Mouse (Mus musculus) urinary bladder, adult 18-20 months (tissue): Measurements from ENCODE around the gene Gpbar1.
A peak's percentile ranks its signal among the peaks of the same experiment; 100 is the strongest.
"Not testable (repeated sequence)": the region's sequence is repeated elsewhere in the genome, so short reads cannot be mapped to it uniquely, and the experiment has no call there.

ENCODE experiments used
- DNase-seq, 2 experiments: peaks; one replicate each; pipeline ENCODE4 v3.0.0; 2022; ENCODE audit warnings: low spot score in 2 of 2, mixed read lengths in 2 of 2

The Gpbar1 gene

GRCm38 (mm10) chr1:74277883-74278537 lies 340 bp upstream of the Gpbar1 start:
- no peak for DNase-seq

GRCm38 (mm10) chr1:74278988-74279387 lies 638 bp downstream of the Gpbar1 start:
- DNase-seq: no peak

GRCm38 (mm10) chr1:74280591-74281325 lies 2.4 kb downstream of the Gpbar1 start:
- DNase-seq: no peak

GRCm38 (mm10) chr1:74281372-74281771 lies 3.0 kb downstream of the Gpbar1 start:
- DNase-seq: no peak

- no peak for DNase-seq
Observed at GRCm38 (mm10) chr1:74281886-74282285, 3.5 kb downstream of the Gpbar1 start.

GRCm38 (mm10) chr1:74282896-74283625 lies 4.7 kb downstream of the Gpbar1 start:
- DNase-seq: no peak

DNA sequence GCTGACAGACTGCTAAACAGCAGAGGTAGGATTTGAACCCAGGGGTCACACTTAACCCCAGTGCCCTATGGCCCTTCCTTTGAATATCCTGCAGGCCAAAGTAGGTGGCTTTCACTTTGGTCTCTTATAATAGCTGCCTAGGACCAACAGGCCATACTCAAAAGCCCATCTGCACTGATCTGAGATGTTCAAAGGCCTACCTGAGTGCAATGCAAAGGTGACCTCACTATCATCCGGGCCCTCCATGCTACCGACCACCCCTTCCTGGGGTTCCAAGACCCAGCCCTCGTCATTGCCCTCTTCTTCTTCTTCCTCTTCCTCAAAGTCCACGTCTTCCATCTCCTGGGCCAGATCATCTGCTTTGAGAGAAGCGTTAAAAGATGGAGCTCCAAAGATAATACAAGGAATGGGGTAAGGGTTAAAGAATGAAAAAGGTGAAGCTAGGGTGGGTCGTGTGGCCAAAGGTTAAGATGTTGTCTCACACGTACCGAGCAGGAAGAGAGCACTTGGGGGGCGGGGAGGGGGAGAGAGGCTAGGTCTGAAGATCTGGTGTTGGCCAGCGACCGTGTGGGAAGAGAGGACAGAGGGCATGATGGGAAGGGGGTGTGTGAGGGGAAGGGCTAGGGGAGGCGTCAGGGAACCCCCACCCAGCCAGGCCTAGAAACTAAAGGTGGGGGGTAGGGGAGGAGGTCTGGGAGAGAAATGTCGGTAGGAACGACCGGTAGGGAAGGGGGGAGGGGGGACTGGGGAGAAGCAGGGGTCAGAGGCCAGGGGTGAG lies 5.5 kb downstream of the Gpbar1 start:
- peak in 1 of 2 experiments; percentile 50 for DNase-seq

DNA sequence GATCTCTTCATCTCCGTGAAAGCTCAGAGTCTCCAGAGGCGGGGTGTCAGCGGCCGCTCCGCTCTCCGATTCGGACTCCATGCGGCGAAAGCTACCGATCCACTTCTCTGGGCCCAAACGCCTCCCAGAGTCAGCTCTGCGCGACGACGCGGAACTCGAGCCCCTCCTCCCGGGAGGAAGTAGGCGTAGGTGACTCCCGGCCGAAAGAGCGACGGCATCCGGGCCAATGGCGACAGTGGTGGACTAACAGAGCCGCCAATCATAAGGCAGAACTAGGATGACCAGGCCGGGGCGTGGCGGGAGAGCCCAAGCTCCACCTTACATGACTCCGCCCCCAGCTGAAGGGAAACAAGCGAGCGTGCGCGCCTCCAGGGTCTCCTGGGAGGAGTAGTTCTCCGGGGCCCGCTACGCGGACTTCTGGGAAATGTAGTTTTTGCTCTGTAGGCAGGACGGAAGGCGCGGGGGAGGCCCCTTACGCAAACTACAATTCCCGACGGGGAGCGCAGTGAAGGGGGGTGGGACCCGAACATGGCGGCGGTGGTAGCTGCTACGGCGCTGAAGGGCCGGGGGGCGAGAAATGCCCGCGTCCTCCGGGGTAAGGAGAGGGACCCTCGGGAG lies 6.3 kb downstream of the Gpbar1 start, which contains the start of the genes Aamp and Pnkd:
TSS of gene Aamp (minus strand) at position 196 of the 618 bp plus-strand sequence.
TSS of gene Pnkd (plus strand) at position 388 of the 618 bp plus-strand sequence.
- peak; percentile 99 to 100 for DNase-seq

DNA sequence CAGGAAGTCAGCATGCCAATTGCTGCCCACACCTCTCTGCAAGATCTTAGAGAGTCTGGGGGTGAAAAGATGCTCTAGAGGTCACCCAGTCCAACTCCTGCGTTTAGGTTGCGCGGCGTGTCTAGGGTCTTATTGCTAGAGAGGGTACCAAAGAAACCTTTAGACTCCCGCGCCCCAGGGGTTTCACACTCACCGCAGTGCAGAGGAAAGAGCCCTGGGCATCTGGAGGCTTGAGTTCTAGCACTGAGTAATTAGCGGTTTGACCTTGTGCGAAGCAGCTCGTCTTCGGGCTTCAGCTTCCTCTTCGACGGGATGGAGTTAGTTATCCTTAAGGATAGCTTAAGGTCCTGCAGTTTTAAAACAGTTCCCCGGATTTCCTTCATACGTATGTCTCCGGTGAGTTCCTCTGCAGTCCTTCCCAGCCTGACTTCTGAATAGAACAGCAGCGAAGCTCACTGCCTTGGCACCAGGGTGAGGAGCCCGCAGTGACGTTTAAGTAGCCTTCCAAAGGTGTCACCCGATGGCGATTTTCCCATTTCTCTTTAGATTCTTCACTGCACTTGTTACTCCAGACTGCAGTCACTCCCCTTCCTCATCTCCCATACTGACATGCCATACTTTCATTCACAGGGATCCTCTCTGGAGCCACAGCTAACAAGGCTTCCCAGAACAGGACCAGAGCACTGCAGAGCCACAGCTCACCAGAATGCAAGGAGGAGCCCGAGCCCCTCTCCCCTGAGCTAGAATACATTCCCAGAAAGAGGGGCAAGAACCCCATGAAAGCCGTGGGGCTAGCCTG lies 7.1 kb downstream of the Gpbar1 start:
- no peak for DNase-seq

DNA sequence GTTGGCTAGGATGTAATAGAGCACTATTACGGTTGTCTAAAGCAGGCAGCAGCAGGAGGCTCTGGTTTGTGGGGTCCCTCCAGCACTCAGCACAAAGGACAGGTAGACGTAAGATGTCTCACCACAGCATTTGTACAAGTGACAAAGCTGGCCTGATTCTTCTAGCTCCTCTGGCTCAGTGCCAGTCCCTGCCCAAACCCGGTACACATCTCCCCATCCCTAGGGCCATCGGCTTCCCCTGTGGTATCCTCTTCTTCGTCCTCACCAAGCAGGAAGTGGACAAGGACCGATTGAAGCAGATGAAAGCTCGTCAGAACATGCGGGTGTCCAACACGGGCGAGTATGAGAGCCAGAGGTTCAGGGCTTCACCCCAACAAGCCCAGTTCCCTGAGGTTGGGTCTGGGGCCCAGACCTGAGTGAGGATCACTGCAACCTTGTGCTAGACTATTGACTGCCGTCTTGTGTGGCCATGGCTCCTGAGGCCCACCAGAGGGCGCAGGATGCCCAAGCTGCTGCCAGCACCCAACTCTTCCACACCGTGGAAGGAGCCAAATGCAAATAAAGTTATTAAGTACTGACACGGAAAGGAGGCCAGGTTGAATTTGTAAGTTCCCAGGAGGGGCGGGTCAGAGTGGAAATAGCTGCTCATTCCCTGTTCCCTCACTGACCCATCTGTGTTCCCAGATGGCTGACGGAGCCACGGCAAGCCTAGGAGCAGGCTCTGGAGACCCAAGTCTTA lies 8.7 kb downstream of the Gpbar1 start:
- not testable (repeated sequence) for DNase-seq

GRCm38 (mm10) chr1:74288327-74288726 lies 10.0 kb downstream of the Gpbar1 start:
- DNase-seq: no peak

- DNase-seq: no peak
Observed at GRCm38 (mm10) chr1:74289248-74289647, 10.9 kb downstream of the Gpbar1 start.

GRCm38 (mm10) chr1:74289740-74290139 lies 11.4 kb downstream of the Gpbar1 start:
- no peak for DNase-seq

- DNase-seq: no peak
Observed at GRCm38 (mm10) chr1:74290141-74290540, 11.8 kb downstream of the Gpbar1 start.

DNA sequence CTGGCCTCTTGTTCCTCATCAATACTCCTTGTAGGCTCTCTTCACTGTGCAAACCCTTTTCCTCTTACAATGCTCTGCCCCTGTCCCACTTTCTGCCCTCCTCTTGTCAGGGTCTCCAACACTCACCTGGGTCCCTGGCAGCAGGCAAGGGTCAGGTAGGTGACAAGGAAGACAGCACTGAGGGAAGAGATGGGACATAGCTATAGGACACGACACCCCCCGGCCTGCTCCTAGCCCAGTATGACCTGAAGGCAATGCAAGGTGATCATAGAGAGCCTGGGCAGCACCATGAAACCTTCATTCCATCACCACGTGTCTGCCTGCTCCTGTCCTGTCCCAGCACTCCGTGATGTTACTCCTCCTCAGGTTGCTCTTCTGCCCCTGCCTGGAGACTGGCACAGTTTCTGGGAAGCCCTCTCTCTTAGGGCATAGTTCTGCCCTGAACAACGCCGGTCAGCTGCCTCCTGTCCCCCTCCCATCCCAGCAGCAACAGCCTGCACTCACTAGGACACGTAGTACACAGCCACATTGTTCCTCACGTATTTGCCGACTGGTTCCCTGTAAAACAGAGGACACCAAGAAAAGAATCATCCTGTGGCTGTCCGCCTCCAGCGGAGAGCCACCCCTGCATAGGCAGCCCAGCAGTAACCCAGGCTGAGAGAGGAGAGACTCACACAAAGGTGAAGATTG lies 14.1 kb downstream of the Gpbar1 start:
- no peak for DNase-seq

DNA sequence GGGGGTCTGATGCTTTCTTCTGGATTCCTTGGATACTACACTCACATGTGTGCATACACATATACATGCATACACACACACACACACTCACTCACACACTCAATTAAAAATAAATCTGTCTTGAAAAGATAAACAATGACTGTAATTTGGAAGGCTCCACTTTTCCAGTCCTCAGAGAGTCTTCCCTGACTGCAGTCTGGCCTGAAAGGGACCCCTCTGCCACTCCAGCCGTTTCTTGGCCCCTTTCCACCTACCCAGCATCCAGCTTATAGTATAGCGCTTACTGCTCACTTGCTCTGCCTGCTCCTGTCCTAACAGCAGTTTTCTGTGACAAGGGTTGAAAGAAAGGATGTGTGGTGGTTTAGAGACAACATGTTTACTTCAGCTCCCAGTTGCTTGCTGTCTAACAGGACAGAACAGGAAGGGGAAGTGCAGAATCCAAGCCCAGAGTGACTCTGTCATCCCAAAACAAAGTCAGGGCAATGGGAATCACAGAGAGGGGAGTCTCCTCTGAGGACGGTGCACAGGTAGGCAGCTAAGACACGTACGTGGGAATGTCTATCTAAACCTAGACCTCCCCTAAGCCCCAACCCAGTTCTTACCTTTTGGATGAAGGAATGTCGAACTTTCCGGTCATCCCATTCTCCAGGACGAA lies 15.1 kb downstream of the Gpbar1 start:
- DNase-seq: no peak

- no peak for DNase-seq
Observed at GRCm38 (mm10) chr1:74294090-74294643, 15.8 kb downstream of the Gpbar1 start.
